Mouse (Mus musculus) lung, adult 2 months (tissue): Measurements from ENCODE around the gene Fcnb.

Experiments used
- CTCF ChIP-seq: fragments of 200-500 bp; IDR thresholded peaks from 2 replicates; pipeline ENCODE4 v1.5.1; 2011; ENCODE audit warnings: mild to moderate bottlenecking, low read length, control low read depth; ENCODE audit not compliant: insufficient read depth
- POLR2A ChIP-seq: fragments of 200-500 bp; IDR thresholded peaks from 2 replicates; pipeline ENCODE4 v1.6.1; 2011; ENCODE audit warnings: low read depth, mild to moderate bottlenecking, control low read depth, low read length, borderline replicate concordance; ENCODE audit errors: extremely low read depth

- no peak for TF ChIP-seq CTCF
- TF ChIP-seq POLR2A = no peak
These were observed 47.9 kb downstream of the Fcnb start for GRCm38 (mm10) chr2:28036788-28037187.
